Mouse (Mus musculus) stomach, postnatal 0 days (tissue): Measurements from ENCODE around the gene Agbl4.

Experiments
- CTCF ChIP-seq: IDR thresholded peaks from 2 replicates; pipeline ENCODE4 v1.5.1; 2016; ENCODE audit warnings: antibody characterized with exemption, low read depth, mild to moderate bottlenecking, moderate library complexity
- EP300 ChIP-seq: optimal IDR thresholded peaks from 2 replicates; pipeline ENCODE3; 2016; ENCODE audit warnings: antibody characterized with exemption

DNA sequence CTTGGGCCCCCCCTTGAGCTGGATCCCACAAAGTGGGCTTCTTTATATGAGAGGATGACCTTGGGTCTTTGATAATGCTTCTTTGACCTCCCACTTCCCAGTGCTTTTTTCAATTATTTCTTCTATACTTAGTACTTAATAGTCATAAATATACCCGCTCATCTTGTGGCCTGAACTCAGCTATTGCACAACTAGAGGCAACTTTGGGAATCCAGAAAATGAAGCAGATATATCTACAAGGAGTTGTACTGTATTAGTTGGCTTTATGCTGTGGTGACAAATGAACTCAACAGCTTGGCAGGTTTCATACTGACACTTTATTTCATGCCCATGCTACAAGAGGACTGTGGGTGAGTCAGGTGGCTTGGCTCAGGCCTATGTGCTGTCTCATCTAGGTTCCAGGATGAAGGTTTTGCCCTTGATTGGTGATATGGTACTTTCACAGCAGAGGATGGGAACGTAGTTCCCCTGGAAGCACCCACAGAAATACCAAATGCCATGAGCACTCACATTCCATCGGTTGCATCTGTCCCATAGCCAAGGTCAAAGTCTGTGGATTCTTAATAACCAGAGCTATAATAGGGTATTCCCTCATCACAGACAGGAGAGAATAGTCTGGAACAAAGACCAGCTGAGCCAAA lies 1197.3 kb downstream of the Agbl4 start:
- TF ChIP-seq CTCF (no peak), EP300 (no peak)
